Mouse (Mus musculus) spleen, adult 2 months (tissue): ENCODE measurements around the gene Adcy1.

Experiments used
- CTCF ChIP-seq: fragments of 200-500 bp; IDR thresholded peaks from 2 replicates; pipeline ENCODE4 v1.5.1; 2011; ENCODE audit warnings: mild to moderate bottlenecking, inconsistent platforms; ENCODE audit not compliant: insufficient read depth, insufficient read length, insufficient replicate concordance; ENCODE audit errors: extremely low read depth
- POLR2A ChIP-seq: fragments of 200-500 bp; IDR thresholded peaks from 2 replicates; pipeline ENCODE4 v1.6.1; 2011; ENCODE audit warnings: low read depth, low read length, inconsistent platforms

DNA sequence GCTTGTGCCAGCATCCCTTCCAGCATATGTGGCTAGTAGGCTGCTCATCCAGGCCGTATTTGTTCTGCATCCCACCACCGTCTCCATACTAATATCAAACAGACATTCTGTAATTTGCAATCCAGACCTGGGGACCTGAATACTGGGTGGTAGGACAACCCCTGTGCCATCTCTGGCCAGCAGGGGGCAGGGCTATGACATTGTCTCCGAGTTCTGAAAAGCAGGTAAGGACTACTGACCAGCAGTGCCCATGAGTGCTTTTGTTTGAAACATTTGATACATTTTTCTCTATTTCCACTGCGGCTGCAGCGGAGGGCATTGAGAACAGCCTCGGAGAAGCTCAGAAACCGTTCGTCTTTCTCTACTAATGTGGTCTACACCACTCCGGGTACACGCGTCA is 81.1 kb downstream of the Adcy1 start:
- TF ChIP-seq POLR2A (no peak), CTCF (no peak)
